Mouse (Mus musculus): Measurements from ENCODE around the gene Zc2hc1b.

Gene Zc2hc1b

DNA sequence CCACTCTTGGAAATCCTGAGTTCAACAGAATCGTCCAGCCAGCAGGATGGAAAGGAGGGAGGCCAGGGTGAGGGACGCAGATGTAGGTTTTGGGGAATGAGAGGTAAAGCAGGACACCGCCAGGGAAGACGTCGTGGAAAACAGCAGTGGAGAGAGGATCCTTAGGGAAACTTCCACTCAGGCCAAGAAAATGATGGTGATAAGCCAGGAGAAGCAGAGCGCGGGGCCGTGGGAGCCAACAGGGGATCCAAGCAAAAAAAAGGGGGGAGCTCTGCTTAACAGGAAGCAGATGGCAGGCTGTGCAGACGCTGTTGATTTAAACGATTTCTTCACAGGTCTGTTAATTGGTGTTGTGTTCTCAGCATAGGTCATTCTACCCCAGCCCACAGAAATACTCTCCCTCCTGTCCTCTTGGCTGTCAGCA lies 5.0 kb downstream of the Zc2hc1b start:
- DNase-seq (ENCODE audit: low spot score in 2 of 2): no peak

DNA sequence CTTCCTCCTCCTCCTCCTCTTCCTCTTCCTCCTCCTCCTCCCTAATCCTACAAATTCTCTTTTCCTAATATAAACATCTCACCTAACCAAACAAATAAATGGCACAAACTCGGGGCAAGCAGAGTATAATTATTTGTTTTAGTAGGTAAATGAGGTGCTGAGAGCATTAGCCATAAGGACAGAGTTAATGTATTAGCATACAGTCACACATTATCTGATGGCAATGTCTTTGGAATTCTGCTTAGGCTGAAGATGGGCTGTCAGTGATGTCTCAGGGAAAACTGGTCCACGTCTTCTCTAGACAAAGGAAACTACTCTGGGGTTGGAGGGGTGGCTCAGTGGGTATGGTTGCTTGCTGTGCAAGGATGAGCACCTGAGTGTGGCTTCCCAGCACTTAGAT lies 6.4 kb downstream of the Zc2hc1b start:
- DNase-seq (ENCODE audit: low spot score in 2 of 2): no peak

DNA sequence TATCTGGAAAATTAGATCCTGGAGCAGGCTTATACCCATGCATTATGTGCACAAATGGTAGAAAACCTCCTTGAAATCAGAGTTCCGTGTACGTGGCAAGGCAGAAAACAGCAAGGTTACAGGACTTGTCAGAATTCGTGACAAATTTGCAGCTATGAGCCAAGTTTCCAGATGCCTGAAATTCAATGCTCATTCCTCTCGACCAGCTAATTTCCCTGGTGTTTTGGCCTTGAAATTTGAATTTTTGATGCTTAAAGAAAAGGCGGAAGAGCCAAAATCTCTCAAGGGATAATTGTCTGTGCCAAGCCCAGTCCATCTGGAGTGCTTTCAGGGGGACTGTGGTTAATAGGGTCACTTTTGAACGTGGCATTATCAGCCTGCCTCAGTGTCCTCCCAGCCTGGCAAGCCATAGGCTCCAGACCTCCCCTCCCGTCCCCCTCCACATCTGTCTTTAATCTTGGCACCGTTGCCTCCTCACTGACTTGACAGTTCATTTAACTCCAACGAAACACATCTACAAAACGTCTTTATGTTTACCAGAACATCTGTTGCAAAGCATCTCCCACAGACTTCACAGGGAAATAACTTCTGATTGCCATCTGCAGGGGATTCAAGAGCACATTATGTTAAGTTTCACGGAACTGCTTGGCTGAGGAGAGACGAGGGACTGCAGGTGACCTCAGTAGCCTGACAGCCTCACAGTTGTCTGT lies 6.9 kb downstream of the Zc2hc1b start:
- DNase-seq (ENCODE audit: low spot score in 2 of 2): no peak

DNA sequence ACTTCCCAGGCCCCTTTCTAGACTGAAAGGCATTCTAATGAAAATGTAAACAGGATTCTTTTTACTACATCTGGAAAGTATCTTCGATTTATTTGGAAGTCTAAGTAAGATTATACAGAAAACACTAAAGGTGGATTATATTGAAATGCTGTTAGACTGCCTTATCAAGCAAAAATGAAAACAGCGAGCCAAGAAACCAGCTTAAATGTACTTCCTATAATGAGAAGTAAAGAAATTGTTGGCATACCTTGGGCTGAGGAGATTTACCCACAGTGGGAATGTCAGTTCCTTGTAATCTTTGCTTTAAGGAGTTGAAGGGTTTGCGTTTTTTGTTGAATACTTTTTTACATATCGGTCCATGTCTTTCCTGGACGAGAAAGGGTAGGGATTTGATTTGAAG lies 9.4 kb downstream of the Zc2hc1b start:
- no peak for DNase-seq (ENCODE audit: low spot score in 2 of 2)

DNA sequence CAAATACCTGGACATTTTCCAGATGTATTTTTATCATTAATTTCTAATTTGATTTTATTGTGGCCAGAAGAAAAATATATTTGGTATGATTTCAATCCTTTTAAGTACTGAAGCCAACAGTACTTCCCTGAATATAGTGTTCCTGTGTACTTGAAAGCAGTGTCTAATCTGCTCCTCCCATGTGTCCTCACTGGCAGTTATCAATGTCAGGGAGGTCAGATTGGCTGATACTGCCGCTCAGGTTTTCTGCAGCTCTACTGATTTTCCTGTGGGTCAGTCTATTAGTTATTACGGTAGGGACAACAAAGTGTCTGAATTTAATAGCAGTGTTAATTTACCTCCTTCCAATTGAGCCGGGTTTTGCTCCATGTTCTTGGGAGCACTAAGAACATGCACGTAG lies 15.8 kb downstream of the Zc2hc1b start:
- no peak for DNase-seq (ENCODE audit: low spot score in 2 of 2)

DNA sequence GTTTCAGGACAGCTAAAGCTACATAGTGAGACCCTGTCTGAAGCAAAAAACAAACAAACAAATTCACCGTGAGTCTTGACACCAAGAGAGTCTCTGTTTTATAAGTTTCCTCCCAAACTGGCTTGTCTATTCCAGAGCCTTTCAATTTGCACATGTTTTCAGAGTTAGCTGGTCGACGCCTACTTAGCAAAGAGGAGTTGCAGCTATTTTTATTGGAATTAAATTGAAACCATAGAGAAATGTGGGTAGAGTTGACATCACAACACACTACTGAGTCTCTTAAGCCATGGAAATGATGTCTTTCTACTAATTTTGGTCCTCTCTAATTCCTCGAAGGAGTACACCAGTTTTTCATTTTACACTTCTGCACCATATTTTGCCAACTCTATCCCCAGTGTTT lies 16.9 kb downstream of the Zc2hc1b start:
- peak in 1 of 2 experiments; percentile 6 for DNase-seq (ENCODE audit: low spot score in 2 of 2)

DNA sequence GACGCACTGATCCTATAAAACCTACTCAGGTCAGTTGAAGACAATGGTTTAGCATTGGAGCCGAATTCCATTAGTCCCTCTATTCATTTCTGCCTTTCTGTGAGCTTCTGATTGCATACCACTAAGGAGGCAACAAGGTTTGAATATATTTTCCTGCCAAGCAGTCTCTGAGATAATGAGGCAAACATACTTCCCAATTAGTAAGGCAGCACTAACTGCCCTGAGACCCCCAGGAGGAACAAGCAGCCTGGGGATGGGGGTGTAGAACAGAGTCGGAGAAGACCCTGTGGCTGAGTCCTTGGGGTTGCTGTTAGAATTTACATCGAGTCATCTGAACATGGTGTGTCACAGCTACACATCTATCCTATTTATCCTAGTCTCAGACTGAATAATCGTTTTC lies 22.4 kb downstream of the Zc2hc1b start:
- no peak for DNase-seq (ENCODE audit: low spot score in 2 of 2)

DNA sequence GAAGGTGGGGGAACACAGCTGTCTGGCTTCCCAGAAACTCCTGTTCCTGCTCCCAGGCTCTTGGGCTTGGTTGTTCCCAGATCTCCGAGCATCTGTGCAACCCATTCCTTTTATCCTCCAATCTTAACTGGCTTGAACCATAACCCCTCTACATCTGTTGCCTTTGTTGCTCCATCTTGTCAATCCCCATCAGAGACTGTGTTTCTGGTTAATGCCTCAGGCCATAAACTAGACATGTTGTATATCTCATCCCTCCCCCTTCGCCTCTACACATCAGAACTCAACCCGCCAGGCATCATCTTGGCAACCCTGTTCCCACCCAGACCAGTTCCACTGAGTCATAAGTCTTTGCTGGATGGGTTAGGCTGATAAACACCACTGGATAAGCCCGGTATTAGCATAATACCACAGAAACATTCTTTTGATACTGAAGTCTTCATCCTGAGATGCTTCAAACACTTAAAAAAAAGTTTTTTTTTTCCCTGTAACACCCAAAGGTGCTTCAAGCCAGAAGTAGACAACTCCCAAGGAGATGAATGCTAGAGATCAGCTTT lies 24.9 kb downstream of the Zc2hc1b start:
- no peak for DNase-seq (ENCODE audit: low spot score in 2 of 2)

DNA sequence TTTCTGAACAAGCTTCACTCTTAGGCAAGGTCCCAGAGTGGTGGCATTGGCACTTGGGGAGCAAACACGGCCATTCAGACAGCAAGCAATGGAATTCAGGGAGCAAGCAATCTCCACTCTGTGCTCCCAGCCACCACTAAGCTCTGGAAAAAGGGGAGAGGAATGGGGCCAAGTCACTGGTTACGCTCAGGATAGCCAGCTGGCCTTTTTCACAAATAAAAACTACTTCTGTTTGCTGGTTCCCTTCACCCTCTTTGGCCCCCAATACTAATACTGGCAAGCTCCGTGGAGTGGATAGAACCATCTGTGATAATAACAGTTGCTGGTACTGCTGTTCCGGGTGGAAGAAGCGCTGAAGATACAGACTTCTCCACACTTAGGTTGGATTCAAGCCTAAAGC lies 26.5 kb downstream of the Zc2hc1b start:
- DNase-seq (ENCODE audit: low spot score in 2 of 2): peak in 1 of 2 experiments; percentile 18

DNA sequence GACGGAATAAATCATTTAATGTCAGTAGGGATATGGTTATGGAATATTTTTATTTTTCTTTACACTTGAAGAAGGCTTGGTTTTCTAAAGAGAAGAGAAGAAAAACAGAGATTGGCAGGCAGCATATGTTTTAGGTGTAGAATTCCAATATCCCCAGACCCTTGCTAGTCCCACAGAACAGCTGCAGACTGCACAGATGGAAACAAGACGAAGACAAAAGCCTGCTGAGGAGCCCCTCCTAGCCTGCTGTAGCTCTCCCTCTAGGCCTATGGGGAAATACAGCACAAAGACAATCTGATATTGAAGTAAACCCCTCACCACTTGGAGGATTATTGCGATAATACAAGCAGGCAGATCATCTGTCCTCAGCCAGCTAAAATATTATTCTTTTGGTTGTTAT lies 27.4 kb downstream of the Zc2hc1b start:
- DNase-seq (ENCODE audit: low spot score in 2 of 2): no peak

DNA sequence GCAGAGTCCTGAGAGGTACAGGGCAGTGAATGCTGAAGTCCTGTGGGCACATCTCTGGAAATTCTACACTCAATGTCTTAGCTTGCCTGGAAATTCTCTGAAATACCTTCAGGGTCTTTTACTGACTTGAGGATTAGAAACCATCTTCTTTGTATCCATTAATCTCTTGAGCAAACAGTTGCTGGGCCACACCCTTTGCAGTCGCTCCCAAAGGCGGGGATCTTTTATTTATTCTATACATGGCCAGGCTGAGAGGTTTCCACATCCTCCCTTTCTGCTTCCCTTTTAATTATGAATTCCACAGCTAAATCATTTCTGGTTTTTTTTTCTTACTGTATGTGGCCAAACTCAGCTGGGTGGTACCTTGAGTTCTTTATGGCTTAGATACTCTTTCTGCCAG lies 37.4 kb downstream of the Zc2hc1b start:
- no peak for DNase-seq (ENCODE audit: low spot score in 2 of 2)

DNA sequence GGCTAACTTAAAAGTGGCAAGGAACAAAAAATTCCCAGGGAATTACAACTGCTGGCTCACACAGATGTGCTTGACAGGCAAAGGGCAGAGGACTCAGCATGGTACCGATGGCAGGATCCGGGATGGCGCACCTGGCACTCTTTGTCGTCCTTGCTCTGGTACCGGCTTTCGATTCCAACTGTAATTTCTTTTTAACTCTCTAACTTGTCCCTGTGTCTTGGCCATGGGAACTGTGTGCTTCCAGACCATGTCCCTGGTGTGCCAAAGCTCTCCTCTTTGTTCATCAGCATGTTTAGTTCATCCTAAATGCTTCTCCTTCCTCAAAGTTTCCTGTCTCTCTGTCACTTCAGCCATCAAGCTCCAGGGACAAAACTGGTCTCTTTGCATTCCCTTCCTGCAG lies 39.9 kb downstream of the Zc2hc1b start:
- DNase-seq (ENCODE audit: low spot score in 2 of 2): no peak

DNA sequence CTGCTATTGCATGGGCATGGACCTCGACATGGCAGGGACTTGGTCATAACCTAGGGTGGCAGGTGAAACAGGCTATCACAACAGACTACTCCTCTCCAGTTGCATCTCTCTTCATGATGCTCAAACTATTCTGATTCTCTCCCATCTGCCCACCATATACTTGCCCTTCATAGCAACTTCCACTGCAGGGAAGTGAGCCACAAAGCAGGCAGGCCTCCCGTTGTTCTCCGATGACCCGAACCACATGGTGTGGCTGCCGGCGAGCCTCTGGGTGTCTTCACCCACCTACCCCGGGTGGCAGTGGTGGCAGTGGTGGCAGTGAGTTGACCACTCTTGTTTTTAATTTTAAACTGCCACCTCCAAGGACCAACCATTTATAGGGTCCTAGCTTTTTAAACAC lies 42.1 kb downstream of the Zc2hc1b start:
- no peak for DNase-seq (ENCODE audit: low spot score in 2 of 2)

DNA sequence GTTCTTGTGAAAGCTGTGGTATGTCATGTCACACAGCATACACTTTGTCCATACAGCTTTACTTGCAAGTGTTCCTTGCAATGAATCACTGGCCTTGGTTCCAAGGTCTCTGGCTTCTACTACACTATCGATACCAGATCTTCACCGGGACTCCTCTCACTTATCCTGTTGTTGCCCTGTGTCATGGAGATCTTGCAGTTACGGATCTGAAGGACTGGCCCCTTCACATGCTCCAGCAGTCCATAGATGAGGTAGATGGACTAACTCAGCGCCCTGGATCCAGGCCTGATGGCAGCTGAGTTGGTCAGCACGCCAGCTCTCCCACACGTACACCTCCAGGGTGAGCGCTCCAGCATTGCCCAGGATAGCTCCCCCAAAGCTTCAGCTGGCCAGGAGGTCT lies 42.5 kb downstream of the Zc2hc1b start:
- DNase-seq (ENCODE audit: low spot score in 2 of 2): no peak

DNA sequence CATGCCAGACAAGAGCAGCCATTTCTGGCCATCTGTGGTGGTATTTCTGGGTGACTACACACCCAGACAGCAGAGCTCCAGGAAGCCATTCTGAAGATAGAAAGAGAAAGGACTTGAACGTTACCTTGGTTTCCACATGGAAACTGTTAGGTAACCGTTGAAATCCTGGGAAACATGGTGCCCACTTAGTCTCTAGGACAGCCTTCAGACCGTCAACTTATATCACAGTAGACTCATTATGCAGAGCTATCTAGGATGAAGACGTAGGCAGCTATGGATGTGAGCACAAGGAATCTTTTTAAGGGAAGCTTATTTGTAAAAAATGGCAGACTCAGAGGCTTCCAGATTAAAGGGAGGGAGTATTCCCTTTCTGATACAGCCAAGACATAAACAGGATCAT lies 44.0 kb downstream of the Zc2hc1b start:
- peak in 1 of 2 experiments; percentile 13 for DNase-seq (ENCODE audit: low spot score in 2 of 2)

DNA sequence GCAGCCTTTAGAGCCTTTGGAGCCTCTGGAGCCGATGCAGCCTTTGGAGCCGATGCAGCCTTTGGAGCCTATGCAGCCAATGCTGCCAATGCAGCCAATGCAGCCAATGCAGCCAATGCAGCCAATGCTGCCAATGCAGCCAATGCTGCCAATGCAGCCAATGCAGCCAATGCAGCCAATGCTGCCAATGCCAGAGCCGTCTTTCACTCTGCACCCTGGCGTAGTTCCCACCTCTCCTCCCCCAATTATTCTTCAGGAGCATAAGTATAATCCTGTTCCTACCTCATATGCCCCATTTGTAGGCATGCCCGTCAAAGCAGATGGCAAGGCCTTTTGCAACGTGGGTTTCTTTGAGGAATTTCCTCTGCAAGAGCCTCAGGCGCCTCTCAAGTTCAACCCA lies 49.9 kb downstream of the Zc2hc1b start:
- DNase-seq (ENCODE audit: low spot score in 2 of 2): no peak

DNA sequence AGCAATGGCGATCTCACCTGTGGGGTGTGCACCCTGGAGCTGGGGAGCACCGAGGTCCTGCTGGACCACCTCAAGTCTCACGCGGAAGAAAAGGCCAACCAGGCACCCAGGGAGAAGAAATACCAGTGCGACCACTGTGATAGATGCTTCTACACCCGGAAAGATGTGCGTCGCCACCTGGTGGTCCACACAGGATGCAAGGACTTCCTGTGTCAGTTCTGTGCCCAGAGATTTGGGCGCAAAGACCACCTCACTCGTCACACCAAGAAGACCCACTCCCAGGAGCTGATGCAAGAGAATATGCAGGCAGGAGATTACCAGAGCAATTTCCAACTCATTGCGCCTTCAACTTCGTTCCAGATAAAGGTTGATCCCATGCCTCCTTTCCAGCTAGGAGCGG lies 50.5 kb downstream of the Zc2hc1b start:
- DNase-seq (ENCODE audit: low spot score in 2 of 2): no peak

DNA sequence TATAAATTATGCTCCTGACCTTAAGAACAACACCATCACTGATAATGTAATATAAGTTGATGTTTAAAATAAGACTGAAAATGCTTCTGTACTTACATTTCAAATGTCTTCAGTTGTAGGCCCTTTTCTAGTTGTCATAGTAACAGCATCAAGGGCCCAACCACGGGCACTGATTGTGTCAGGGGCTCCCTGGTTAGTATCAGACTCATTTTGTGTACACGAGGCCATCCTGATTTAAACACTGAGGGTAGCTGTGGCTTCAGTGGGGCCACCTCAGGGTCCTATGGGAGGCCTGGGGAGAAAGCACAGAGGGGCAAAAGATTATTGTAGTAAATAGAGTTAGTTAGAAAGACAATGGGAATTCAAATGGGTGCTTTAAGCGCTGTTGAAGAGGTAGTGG lies 52.0 kb downstream of the Zc2hc1b start:
- DNase-seq (ENCODE audit: low spot score in 2 of 2): no peak

DNA sequence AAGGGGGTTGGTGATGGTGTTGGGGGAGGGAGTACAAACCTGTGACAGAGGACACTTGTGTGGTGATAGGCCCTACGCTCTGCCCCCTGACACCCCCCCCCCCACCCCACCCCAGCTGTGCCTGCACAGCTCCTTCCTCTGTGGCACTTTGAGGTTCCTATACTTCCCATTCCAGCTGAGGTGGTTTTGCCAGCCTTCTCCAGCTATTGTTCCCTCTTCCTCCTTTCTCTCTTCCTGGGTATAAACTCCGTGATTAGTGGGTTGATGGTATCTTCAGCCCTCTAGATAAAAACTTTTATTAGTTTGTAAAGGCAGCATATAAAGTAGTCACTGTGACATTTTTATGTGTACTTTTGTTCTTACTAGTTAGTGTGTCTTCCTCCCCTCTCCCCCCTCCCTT lies 58.5 kb downstream of the Zc2hc1b start:
- no peak for DNase-seq (ENCODE audit: low spot score in 2 of 2)

DNA sequence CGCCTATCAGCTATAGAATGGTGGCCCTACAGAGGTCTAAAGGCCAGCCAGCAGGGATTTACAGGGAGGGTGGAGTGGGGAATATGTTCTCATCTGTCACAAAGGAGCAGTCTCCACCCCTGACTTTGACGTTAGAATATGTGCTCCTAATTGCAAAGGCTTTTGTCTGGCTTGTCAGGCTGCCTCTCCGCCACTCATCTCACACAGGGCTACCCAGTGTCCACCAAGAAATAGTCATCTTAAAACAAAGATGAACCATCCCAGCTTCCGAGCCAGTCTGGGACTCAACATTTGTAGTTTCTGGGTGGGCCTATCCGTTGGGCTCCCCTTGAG lies 59.1 kb downstream of the Zc2hc1b start:
- DNase-seq (ENCODE audit: low spot score in 2 of 2): no peak

DNA sequence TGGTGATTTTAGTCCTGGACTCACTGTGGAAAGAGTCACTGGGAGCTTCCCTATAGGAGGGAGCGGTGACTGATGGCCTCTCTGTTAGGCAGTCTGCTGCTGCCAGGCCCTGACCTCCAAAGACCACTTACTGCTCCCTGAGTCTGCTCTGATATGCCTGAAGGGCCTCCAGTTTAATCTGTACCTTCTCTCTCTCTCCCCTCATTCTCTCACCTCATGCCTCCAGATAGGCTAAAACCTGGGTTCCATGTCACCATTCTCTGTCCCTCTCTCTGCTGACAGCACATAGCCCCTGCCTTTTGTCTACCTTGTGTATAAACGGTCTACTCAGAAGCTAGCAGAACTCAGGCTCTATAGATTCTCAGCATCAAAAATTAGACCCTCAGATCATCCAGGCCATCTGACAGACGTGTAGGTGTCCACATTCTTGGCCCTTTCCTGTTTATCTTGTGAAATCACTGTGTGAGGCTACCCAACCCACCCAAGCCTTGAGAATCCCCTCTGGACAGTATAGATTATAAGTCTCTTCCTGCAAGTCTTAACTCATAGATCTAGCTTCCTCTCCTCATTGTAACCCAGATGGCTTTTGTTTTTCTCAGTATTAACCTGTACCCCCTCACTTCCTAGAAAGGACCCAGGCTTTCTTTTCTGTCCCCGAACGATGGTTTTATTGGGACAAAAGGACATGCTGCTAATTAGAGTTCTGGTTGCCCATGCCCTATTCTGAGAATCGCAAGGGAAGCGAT lies 59.6 kb downstream of the Zc2hc1b start:
- DNase-seq (ENCODE audit: low spot score in 2 of 2): no peak

DNA sequence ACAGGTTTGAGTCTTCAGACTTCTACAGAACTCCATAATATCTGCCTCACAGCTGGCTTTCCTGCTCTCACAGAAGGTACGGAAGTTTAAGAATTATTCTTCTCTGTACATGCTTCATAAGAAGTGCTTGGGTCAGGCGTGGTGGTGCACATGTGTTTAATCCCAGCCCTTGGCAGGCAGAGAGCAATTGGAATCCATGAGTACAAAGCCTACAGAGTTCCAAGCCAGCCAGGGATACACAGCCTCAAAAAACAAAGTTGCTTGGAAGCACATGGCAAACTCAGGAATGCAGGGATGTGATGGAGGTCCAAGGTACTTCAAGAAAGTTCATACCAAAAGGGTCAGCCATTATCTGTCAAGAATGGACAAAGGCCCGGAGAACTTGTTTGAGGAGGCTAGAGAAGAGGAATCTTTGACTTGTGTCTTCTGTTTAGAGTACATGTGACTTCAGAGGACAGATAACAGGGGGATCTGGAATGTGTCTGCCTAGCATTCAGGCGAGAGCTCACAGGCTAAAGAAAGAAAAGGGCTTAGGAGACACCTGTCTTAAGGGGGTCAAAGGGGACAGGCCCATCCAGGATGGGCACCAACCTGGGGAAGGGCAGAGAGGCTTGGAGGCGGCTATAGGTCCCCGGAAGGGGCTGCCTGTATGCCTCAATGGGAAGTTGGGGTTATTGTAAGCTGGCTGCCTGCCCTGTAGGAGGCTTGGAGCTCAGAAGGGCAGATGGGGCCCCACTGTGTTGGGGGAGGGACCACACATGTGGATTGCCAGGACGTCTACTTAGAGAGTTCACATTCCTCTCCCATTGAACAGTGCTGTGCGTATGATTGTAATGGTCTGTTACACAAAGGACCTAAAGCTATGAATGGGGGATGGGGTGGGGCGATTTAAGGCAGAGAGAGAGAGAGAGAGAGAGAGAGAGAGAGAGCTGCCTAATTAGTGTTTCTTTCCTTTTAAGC lies 60.8 kb downstream of the Zc2hc1b start:
- no peak for DNase-seq (ENCODE audit: low spot score in 2 of 2)

All from frontal cortex, postnatal 36 days (tissue).